Mouse (Mus musculus) regulatory T cell (primary cell): Measurements from ENCODE around the gene Brd1.
"Not testable (repeated sequence)": the region's sequence is repeated elsewhere in the genome, so short reads cannot be mapped to it uniquely, and the experiment has no call there.

Experiments used
- in situ Hi-C: fragments of 300-600 bp; cut with MboI, MseI; formaldehyde crosslinking; loops from one replicate; pipeline ENCODE4 v1.15.1; 2025; ENCODE audit warnings: high pct_unique_total_duplicates

The Brd1 gene

GRCm38 (mm10) chr15:88732405-88733020 is 1.5 kb downstream of the Brd1 start:
- in situ Hi-C loops, result no loop called here

- in situ Hi-C loops, result no loop called here
Observed at GRCm38 (mm10) chr15:88730717-88731116, 3.3 kb downstream of the Brd1 start.

- in situ Hi-C loops, result no loop called here
Observed at GRCm38 (mm10) chr15:88727204-88727603, 6.8 kb downstream of the Brd1 start.

- in situ Hi-C loops, result no loop called here
Observed at GRCm38 (mm10) chr15:88725036-88725435, 9.0 kb downstream of the Brd1 start.

- in situ Hi-C loops, result no loop called here
Observed at GRCm38 (mm10) chr15:88724311-88724710, 9.7 kb downstream of the Brd1 start.

- in situ Hi-C loops, result no loop called here
Observed at GRCm38 (mm10) chr15:88723205-88723604, 10.8 kb downstream of the Brd1 start.

- in situ Hi-C loops, result no loop called here
Observed at GRCm38 (mm10) chr15:88717239-88717638, 16.8 kb downstream of the Brd1 start.

GRCm38 (mm10) chr15:88716350-88716749 is 17.7 kb downstream of the Brd1 start:
- in situ Hi-C loops, result no loop called here

- in situ Hi-C loops, result no loop called here
Observed at GRCm38 (mm10) chr15:88714021-88714589, 19.9 kb downstream of the Brd1 start.

GRCm38 (mm10) chr15:88712501-88712900 is 21.5 kb downstream of the Brd1 start:
- in situ Hi-C loops, result no loop called here

GRCm38 (mm10) chr15:88709878-88710277 is 24.2 kb downstream of the Brd1 start:
- in situ Hi-C loops, result no loop called here

- in situ Hi-C loops, result no loop called here
Observed at GRCm38 (mm10) chr15:88708657-88709511, 25.1 kb downstream of the Brd1 start.

- in situ Hi-C loops, result no loop called here
Observed at GRCm38 (mm10) chr15:88708204-88708603, 25.8 kb downstream of the Brd1 start.

- in situ Hi-C loops, result not testable (repeated sequence)
Observed at GRCm38 (mm10) chr15:88706987-88707386, 27.0 kb downstream of the Brd1 start.

GRCm38 (mm10) chr15:88706320-88706719 is 27.7 kb downstream of the Brd1 start:
- in situ Hi-C loops, result no loop called here

- in situ Hi-C loops, result no loop called here
Observed at GRCm38 (mm10) chr15:88704284-88704683, 29.7 kb downstream of the Brd1 start.

GRCm38 (mm10) chr15:88702501-88702900 is 31.5 kb downstream of the Brd1 start:
- in situ Hi-C loops, result no loop called here

GRCm38 (mm10) chr15:88700759-88701158 is 33.3 kb downstream of the Brd1 start:
- in situ Hi-C loops, result no loop called here

GRCm38 (mm10) chr15:88699508-88699907 is 34.5 kb downstream of the Brd1 start:
- in situ Hi-C loops, result no loop called here

GRCm38 (mm10) chr15:88697586-88697985 is 36.4 kb downstream of the Brd1 start:
- in situ Hi-C loops, result no loop called here

GRCm38 (mm10) chr15:88696055-88696454 is 38.0 kb downstream of the Brd1 start:
- in situ Hi-C loops, result no loop called here

- in situ Hi-C loops, result no loop called here
Observed at GRCm38 (mm10) chr15:88694033-88694432, 40.0 kb downstream of the Brd1 start.

- in situ Hi-C loops, result no loop called here
Observed at GRCm38 (mm10) chr15:88692720-88693119, 41.3 kb downstream of the Brd1 start.
